Mouse (Mus musculus) erythroblast, embryonic 14.5 days (primary cell): Measurements from ENCODE around the gene Tyro3.

ENCODE experiments used
- GATA1 ChIP-seq: IDR thresholded peaks from 2 replicates; pipeline ENCODE4 v1.6.1; 2012; ENCODE audit warnings: low read length, inconsistent platforms, mixed read lengths
- TAL1 ChIP-seq: IDR thresholded peaks from 3 replicates; pipeline ENCODE4 v1.6.1; 2012; ENCODE audit warnings: low read length, inconsistent platforms, mixed read lengths

DNA sequence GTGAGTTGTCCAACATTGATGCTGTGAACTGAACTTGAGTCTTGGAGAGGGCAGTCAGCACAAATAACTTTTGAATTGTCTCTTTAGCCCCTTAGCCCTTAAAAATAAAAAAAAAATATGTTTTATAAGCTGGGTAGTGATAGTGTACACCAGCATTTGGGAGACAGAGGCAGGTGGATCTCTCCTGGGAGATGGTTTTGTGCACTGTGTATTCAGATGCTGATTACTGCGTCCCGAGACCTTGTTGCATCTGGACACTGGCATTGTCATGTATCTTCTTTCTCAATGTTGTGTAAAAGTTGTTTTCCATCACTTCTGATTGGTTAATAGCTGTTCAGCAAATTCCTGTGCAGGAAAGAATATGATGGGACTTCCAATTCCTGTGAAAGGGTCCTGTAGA lies 59.8 kb downstream of the Tyro3 start:
- no peak for TF ChIP-seq GATA1
- no peak for TF ChIP-seq TAL1
